Mouse (Mus musculus) lung, postnatal 10 days (tissue): ENCODE data around the gene Olfr987.
"Not testable (repeated sequence)": the region's sequence is repeated elsewhere in the genome, so short reads cannot be mapped to it uniquely, and the experiment has no call there.

Experiments
- DNase-seq: peaks from one replicate; pipeline ENCODE4 v3.0.0; 2021

Gene Olfr987

GRCm38 (mm10) chr2:85339215-85339614 is at the start of gene Olfr987:
Gene Olfr987 (minus strand): TSS chr2:85339315.
- DNase-seq: not testable (repeated sequence)

- DNase-seq: not testable (repeated sequence)
Observed at GRCm38 (mm10) chr2:85363127-85363526, 24.0 kb upstream of the Olfr987 start, which contains the start of gene Olfr988. Gene Olfr988 (minus strand): TSS chr2:85363227.

DNA sequence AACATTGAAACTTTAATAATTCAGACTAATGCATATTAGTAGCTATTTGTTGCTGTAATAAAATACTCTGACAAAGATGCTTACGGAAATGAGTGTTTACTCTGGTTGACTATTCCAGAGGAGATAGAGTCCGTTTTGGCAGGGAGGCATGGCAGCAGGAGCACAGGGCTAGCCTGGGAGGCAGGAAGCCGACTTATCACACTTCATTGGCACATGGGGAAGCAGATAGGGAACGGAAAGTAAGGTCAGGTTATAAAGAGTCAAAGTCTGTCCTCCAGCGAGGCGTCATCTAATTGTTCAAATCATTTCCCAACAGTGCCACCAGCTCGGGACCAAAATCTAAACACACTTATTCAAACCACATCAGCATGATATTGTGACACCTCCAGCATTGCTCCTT is 857 bp upstream of the Olfr987 start:
- DNase-seq: no peak

DNA sequence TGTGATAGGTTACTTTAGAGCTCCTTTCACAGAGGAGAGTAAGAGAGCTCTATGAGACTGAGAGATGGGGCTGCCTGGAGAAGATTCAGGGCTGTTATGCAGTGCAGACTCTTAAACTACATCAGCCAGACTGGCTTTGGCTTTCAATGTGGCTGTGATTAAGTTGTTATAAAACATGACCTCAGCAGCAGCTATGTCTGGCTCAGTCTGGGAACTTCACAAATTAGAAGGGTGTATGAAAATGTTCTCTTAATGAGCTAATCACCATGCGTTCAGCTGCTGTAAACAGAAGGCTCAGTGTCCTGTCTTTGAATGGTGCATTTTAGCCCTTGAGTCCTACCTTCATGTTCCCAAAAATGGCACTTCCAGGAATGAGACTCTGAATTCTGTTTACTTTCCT is 20.0 kb downstream of the Olfr987 start:
- no peak for DNase-seq

- DNase-seq: no peak
Observed at GRCm38 (mm10) chr2:85285406-85285805, 53.7 kb downstream of the Olfr987 start.

DNA sequence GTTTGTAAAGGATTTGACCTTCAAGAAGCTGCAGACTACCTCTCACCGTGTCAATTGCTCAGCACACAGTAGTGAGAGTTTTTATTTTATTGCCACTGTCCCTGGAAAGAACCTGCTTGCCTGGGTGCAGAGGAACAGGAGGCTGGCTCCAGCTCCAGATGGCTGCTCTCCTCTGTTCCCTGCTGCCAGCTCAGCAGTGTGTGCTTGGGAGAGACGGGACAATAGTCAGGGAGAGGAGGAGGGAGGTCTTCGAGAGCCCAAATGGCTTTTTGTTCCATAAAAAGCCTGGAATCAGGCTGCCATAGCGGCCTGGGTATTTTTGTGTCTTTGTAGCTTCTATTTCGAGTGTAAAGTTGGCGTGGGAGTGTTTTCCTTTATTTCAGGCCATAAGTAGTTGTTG is 54.5 kb downstream of the Olfr987 start:
- no peak for DNase-seq

- no peak for DNase-seq
Observed at GRCm38 (mm10) chr2:85283631-85284466, 55.3 kb downstream of the Olfr987 start.

DNA sequence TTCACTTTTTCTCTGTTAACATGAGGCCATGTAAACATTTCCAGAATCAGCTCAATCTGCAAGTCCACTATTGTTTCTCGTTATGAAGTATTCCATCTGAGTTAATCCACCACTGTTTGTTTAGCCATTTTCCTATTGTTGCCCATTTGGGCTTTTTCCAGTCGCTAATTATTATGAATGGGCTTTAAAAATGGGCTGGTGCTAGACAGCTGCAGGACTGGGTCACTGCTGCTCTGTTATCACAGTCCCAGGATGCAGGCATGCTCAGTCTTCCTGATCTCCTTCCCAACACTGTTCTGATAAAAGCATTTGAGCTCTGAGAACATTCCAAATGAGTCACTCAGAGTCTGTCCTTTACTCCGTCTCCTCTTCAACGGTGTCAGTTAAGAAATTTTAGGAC is 58.1 kb downstream of the Olfr987 start:
- DNase-seq: peak; percentile 46
